Mouse (Mus musculus): ENCODE measurements around the gene Iqschfp. TPM values are rescaled to one million over a fixed set of nuclear protein-coding genes. Genes with fewer than 3 reads are reported as not detected.

Gene Iqschfp
- polyA plus RNA-seq, 1 experiment: not detected

DNA sequence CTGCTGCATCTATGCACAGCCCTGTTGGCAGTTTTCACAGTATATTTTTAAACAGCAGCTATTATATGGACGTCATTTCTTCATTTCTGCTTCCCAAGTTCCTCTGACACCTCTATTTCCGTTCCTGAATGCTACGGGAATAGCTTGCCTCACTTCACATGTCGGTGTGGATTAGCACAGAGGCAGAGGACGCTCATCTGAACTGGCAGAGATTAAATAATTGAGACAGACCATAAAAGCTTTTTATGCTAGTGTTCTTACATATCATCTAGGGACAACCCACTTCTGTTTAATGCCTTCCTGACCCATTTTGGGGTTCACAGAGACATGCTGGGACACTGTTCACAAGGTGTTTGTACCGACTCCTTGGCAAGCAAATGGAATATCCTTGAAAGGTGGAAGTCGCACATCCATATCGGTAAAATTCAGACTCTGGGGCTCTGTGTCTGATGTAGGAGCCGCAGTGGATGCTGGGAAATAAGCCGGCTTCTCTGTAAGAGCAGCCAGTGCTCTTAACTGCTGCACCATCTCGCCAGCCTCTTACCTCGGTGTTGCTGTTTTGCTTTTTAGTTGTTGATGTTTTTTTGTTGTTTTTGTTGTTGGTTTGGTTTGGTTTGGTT, 783.3 kb downstream of the Iqschfp start:
- Histone ChIP-seq H3K4me3 (ENCODE audit: insufficient read depth, poor library complexity, severe bottlenecking) (no peak overlapping the region), H3K79me2 (ENCODE audit: control insufficient read depth, insufficient read depth) (no peaks in the 10 kb centered on the region), H3K79me3 (ENCODE audit: low read depth) (no peaks in the 10 kb centered on the region), H3ac (ENCODE audit: control insufficient read depth, insufficient read length, low read depth) (no peak overlapping the region), H3K36me3 (ENCODE audit: control insufficient read depth, insufficient read depth) (no peaks in the 10 kb centered on the region), H3K27me3 (ENCODE audit: control insufficient read depth, insufficient read depth, insufficient read length) (no peaks in the 10 kb centered on the region)
- TF ChIP-seq CEBPB (IDR thresholded peaks at IDR 0.05; ENCODE audit: low read depth) (no peak), CTCF (IDR thresholded peaks at IDR 0.05; ENCODE audit: control insufficient read depth, insufficient read depth, insufficient read length) (no peak), FOSL1 (IDR thresholded peaks at IDR 0.05; ENCODE audit: insufficient read depth, low read length, poor library complexity, severe bottlenecking) (no peak), MYOD1 (IDR thresholded peaks at IDR 0.05; ENCODE audit: control insufficient read depth, insufficient read length, low read depth) (no peak), USF1 (IDR thresholded peaks at IDR 0.05; ENCODE audit: low read depth) (no peak), MAX (IDR thresholded peaks at IDR 0.05) (no peak), MYOG (IDR thresholded peaks at IDR 0.05; ENCODE audit: control insufficient read depth, extremely low read depth, insufficient read length) (no peak)

Other genes starting within 250 kb of the Iqschfp start
- not detected for gene Iqcj, start within 50 bp of the Iqschfp start, polyA plus RNA-seq (2012; fragmentation: generic; extraction: Trizol)
- gene Schip1, start 172.6 kb downstream of the Iqschfp start, polyA plus RNA-seq (2012; fragmentation: generic; extraction: Trizol): 28.6 TPM

Measured in C2C12 (cell line).